Mouse (Mus musculus) layer of hippocampus, adult 9-10 months (tissue): ENCODE measurements around the gene Rassf9.

Source experiments
- DNase-seq: peaks from one replicate; pipeline ENCODE4 v3.0.0; 2022; ENCODE audit warnings: low spot score

The Rassf9 gene

GRCm38 (mm10) chr10:102511807-102512461 lies at the start of gene Rassf9:
Gene Rassf9, plus strand, starts transcription at chr10:102512222.
- DNase-seq: no peak

- DNase-seq: no peak
Measured at GRCm38 (mm10) chr10:102469412-102469811, 42.6 kb upstream of the Rassf9 start.

- DNase-seq: no peak
Measured at GRCm38 (mm10) chr10:102490386-102490785, 21.6 kb upstream of the Rassf9 start, which contains the start of gene Nts. Gene Nts, minus strand, starts transcription at chr10:102490486.

GRCm38 (mm10) chr10:102491792-102492191 lies 20.2 kb upstream of the Rassf9 start:
- peak; percentile 41 for DNase-seq

GRCm38 (mm10) chr10:102498754-102499153 lies 13.3 kb upstream of the Rassf9 start:
- DNase-seq: peak; percentile 20

GRCm38 (mm10) chr10:102507386-102507785 lies 4.6 kb upstream of the Rassf9 start:
- DNase-seq: no peak

- DNase-seq: no peak
Measured at GRCm38 (mm10) chr10:102511461-102511806, 588 bp upstream of the Rassf9 start.

- DNase-seq: no peak
Measured at GRCm38 (mm10) chr10:102514159-102514558, 2.1 kb downstream of the Rassf9 start.

GRCm38 (mm10) chr10:102527901-102528300 lies 15.9 kb downstream of the Rassf9 start:
- DNase-seq: no peak

GRCm38 (mm10) chr10:102553941-102554340 lies 41.9 kb downstream of the Rassf9 start:
- no peak for DNase-seq

- DNase-seq: no peak
Measured at GRCm38 (mm10) chr10:102562488-102562887, 50.5 kb downstream of the Rassf9 start.

- DNase-seq: no peak
Measured at GRCm38 (mm10) chr10:102577970-102578369, 65.9 kb downstream of the Rassf9 start.

GRCm38 (mm10) chr10:102594306-102594705 lies 82.3 kb downstream of the Rassf9 start:
- no peak for DNase-seq
